Mouse (Mus musculus): Measurements from ENCODE around the gene Cd52. TPM values are rescaled to one million over a fixed set of nuclear protein-coding genes. Genes with fewer than 3 reads are reported as not detected.
A peak's percentile ranks its signal among the peaks of the same experiment; 100 is the strongest.

Gene Cd52
- polyA plus RNA-seq, 1 experiment from 2014 or later = 114 TPM

DNA sequence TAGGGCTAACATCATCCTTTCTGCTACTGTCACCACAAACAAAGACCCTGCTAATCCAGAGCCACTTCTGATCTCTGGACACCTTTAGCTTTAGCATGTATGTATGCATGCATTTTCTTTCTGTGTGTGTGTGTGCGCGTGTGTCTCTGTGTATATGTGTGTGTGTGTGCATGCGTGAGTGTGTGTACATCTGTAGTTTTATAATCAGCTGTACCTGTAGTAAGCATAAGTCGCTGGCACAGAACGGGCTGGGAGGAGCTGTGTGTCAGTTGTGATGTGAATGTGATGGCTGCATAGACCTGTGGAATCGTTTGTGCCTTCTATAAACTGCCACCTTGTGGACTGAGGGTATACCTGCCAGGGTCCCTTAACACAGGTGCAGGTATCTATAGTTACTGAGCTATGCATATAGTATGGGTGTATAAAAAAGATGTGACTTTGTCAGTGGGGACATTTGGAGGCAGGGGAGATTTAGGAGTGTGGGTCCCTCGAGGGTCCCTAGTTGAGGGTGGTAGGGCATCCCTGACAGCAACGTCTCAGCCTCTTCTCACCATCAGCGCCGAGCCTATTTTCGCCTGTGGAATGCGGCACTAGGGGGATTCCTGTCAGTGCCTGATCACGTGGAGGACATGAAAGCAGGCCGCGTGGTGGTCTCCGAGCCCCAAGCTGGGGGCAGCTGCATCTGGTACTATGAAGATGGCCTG is 4.2 kb downstream of the Cd52 start:
- no peak for DNase-seq
- H3K27ac ChIP-seq (ENCODE audit: low read depth) = no peak overlapping the region
- H3K9me3 ChIP-seq (ENCODE audit: low read length) = no peaks in the 10 kb centered on the region
- no peak for ATAC-seq
- H3K4me1 ChIP-seq (ENCODE audit: insufficient read depth) = 0 out of 2 replicates have a peak, but pooled peaks cover 4% of the 10 kb centered on the region
- no peak overlapping the region for H3K9ac ChIP-seq (replicated peaks)
- WGBS (ENCODE audit: insufficient replicate concordance) = 80% methylated on average over 16 of the region's 16 CpGs
- H3K4me2 ChIP-seq (ENCODE audit: low read depth, low read length) = no peak overlapping the region
- TF ChIP-seq CTCF (IDR thresholded peaks at IDR 0.05; ENCODE audit: low read depth) (no peak), EP300 (IDR thresholded peaks at IDR 0.05; ENCODE audit: low read depth) (no peak)
- no peak overlapping the region for H3K4me3 ChIP-seq (ENCODE audit: low read depth, low read length)
- H3K36me3 ChIP-seq (replicated peaks; ENCODE audit: insufficient read depth, low read length) = no peaks in the 10 kb centered on the region
- H3K27me3 ChIP-seq (ENCODE audit: insufficient read depth, low read length) = no peaks in the 10 kb centered on the region

DNA sequence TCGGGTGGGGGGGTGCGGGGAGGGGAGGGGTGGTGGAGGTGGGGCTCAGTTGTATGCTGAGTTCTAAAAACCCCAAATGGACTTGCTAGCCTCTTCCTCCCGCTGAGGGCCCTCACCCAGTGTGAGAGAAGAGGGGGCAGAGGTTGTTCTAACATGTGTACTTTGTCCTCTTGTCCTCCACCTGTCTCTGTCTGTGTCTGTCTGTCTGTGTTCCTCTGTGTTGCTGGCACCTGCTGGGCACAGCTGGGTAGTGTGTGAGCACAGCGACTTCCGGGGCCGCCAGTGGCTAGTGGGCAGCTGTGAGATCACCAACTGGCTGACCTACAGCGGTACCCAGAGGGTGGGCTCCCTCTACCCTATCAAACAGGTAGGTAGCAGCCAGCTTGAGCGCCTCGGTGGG is 5.9 kb downstream of the Cd52 start:
- DNase-seq (no peak), ATAC-seq (peak; percentile 76)
- 65% methylated on average over 9 of the region's 9 CpGs for WGBS (ENCODE audit: insufficient replicate concordance)
- Histone ChIP-seq H3K27me3 (ENCODE audit: insufficient read depth, low read length) (no peaks in the 10 kb centered on the region), H3K36me3 (replicated peaks; ENCODE audit: insufficient read depth, low read length) (no peaks in the 10 kb centered on the region), H3K9me3 (ENCODE audit: low read length) (0 out of 2 replicates have a peak, but pooled peaks cover 4% of the 10 kb centered on the region), H3K4me2 (ENCODE audit: low read depth, low read length) (no peak overlapping the region), H3K4me1 (ENCODE audit: insufficient read depth) (no peaks in the 10 kb centered on the region), H3K9ac (replicated peaks) (no peak overlapping the region), H3K27ac (ENCODE audit: low read depth) (no peak overlapping the region), H3K4me3 (ENCODE audit: low read depth, low read length) (no peak overlapping the region)
- TF ChIP-seq EP300 (IDR thresholded peaks at IDR 0.05; ENCODE audit: low read depth) (no peak), CTCF (IDR thresholded peaks at IDR 0.05; ENCODE audit: low read depth) (no peak)

DNA sequence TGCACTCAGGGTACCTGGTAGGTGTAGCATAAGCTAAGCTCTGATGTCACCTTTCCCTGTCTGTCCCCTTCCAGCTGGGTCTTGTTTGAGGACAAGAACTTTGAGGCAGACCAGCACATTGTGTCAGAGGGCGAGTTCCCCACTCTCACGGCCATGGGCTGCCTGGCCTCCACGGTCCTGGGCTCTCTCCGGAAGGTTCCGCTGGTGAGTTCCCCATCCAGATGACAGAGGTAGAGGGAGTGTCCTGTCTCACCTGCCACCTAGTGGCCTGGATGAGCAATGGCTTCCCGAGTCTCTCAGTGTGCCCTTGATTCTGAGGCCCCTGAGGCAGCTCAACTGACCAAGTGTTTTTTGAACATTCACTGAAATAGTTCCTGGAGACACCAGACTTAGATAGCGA is 7.5 kb downstream of the Cd52 start:
- H3K4me2 ChIP-seq (ENCODE audit: low read depth, low read length) = no peak overlapping the region
- TF ChIP-seq EP300 (IDR thresholded peaks at IDR 0.05; ENCODE audit: low read depth) (no peak), CTCF (IDR thresholded peaks at IDR 0.05; ENCODE audit: low read depth) (peak; percentile 91)
- no peak overlapping the region for H3K9ac ChIP-seq (replicated peaks)
- H3K27me3 ChIP-seq (ENCODE audit: insufficient read depth, low read length) = no peaks in the 10 kb centered on the region
- no peak overlapping the region for H3K27ac ChIP-seq (ENCODE audit: low read depth)
- peak; percentile 64 for ATAC-seq
- WGBS (ENCODE audit: insufficient replicate concordance) = 19% methylated on average over 7 of the region's 7 CpGs
- H3K4me1 ChIP-seq (ENCODE audit: insufficient read depth) = peaks cover under 1% of the 10 kb centered on the region
- peak; percentile 70 for DNase-seq
- H3K9me3 ChIP-seq (ENCODE audit: low read length) = 0 out of 2 replicates have a peak, but pooled peaks cover 4% of the 10 kb centered on the region
- H3K36me3 ChIP-seq (replicated peaks; ENCODE audit: insufficient read depth, low read length) = no peaks in the 10 kb centered on the region
- H3K4me3 ChIP-seq (ENCODE audit: low read depth, low read length) = no peak overlapping the region

DNA sequence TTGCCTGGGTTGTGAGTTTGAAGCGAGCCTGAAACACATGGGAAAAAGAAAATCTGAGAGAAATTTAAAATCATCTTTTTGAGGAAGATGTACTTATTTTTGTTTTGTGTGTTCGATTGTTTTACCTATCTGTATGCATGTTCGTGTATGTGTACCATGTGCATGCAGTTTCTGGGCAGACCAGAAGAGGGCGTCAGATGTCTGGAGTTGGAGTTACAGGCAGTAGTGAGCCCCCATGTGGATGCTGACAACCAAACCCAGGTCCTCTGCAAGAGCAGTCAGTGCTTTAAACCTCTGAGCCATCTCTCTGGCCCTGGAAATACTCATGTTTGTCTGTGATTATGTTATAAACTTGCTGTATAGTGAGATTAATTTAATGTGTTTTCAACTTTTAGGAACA is 9.9 kb downstream of the Cd52 start:
- DNase-seq (no peak), ATAC-seq (no peak)
- no peak overlapping the region for H3K4me3 ChIP-seq (ENCODE audit: low read depth, low read length)
- no peaks in the 10 kb centered on the region for H3K36me3 ChIP-seq (replicated peaks; ENCODE audit: insufficient read depth, low read length)
- H3K4me2 ChIP-seq (ENCODE audit: low read depth, low read length) = no peak overlapping the region
- TF ChIP-seq CTCF (IDR thresholded peaks at IDR 0.05; ENCODE audit: low read depth) (peak; percentile 33; the same call in 1 of the 2 replicates), EP300 (IDR thresholded peaks at IDR 0.05; ENCODE audit: low read depth) (no peak)
- peaks cover 13% of the 10 kb centered on the region for H3K4me1 ChIP-seq (ENCODE audit: insufficient read depth)
- H3K27ac ChIP-seq (ENCODE audit: low read depth) = no peak overlapping the region
- 0 out of 2 replicates have a peak, but pooled peaks cover 4% of the 10 kb centered on the region for H3K9me3 ChIP-seq (ENCODE audit: low read length)
- 83% methylated on average over 4 of the region's 4 CpGs for WGBS (ENCODE audit: insufficient replicate concordance)
- H3K9ac ChIP-seq (replicated peaks) = no peak overlapping the region
- H3K27me3 ChIP-seq (ENCODE audit: insufficient read depth, low read length) = no peaks in the 10 kb centered on the region

DNA sequence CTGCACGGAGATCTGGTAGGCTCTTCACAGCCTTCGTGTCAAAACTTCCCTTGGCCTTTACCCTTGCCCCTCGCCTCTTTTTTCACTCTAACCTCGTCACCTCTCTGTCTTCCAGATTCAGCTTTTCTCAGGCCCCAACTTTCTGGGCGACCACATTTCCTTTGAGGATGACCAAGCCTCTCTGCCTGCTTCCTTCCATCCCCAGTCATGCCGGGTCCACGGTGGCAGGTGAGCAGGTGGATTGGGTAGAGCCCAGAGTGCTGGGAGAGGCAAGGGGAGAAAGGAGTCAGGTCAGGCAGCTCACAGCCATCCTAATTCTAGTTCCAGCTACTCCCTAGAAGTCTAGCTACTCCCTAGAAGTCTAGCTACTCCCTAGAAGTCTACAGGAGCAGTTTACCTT is 12.4 kb downstream of the Cd52 start:
- Histone ChIP-seq H3K27me3 (ENCODE audit: insufficient read depth, low read length) (no peaks in the 10 kb centered on the region), H3K27ac (ENCODE audit: low read depth) (no peak overlapping the region), H3K4me3 (ENCODE audit: low read depth, low read length) (peak overlapping the region; percentile 45), H3K36me3 (replicated peaks; ENCODE audit: insufficient read depth, low read length) (no peaks in the 10 kb centered on the region), H3K4me2 (ENCODE audit: low read depth, low read length) (peak overlapping the region; percentile 74), H3K4me1 (ENCODE audit: insufficient read depth) (peaks cover 13% of the 10 kb centered on the region), H3K9me3 (ENCODE audit: low read length) (0 out of 2 replicates have a peak, but pooled peaks cover 4% of the 10 kb centered on the region), H3K9ac (replicated peaks) (no peak overlapping the region)
- 10% methylated on average over 7 of the region's 7 CpGs for WGBS (ENCODE audit: insufficient replicate concordance)
- no peak for TF ChIP-seq CTCF (IDR thresholded peaks at IDR 0.05; ENCODE audit: low read depth)
- TF ChIP-seq EP300 (IDR thresholded peaks at IDR 0.05; ENCODE audit: low read depth) = no peak
- ATAC-seq = no peak
- DNase-seq = no peak

DNA sequence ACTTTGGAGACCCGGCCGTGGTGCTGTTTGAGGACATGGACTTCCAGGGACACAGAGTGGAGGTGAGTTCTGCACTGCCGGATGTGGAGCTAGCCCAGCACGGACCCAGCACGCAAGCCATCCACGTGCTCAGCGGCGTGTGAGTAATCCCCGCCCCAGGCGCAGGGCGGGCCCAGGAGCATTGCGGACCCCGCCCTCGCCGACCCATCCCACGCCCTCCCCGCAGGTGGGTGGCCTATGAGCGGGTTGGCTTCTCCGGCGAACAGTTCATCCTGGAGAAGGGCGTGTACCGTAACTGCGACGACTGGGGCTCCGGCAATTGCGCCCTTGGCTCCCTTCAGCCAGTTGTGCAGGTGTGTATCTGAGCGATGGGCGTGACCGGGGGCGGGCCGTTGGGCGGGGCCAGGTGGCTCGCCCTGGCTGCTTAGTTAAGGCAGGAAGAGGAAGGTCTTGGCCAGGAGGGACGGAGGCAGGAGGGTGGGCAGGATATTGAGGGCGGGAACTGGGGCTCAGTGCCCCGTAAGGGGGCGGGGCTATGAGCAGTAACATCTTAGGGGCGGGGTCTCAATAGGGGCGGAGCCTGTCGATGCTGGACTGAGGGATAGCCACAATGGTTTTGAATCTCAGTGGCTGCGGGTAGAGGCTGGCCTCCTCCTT is 13.0 kb downstream of the Cd52 start:
- TF ChIP-seq CTCF (IDR thresholded peaks at IDR 0.05; ENCODE audit: low read depth) = no peak
- TF ChIP-seq EP300 (IDR thresholded peaks at IDR 0.05; ENCODE audit: low read depth) = no peak
- no peak overlapping the region for H3K27ac ChIP-seq (ENCODE audit: low read depth)
- peak overlapping the region; percentile 45 for H3K4me3 ChIP-seq (ENCODE audit: low read depth, low read length)
- peak overlapping the region; percentile 74 for H3K4me2 ChIP-seq (ENCODE audit: low read depth, low read length)
- H3K9ac ChIP-seq (replicated peaks) = no peak overlapping the region
- peaks cover 13% of the 10 kb centered on the region for H3K4me1 ChIP-seq (ENCODE audit: insufficient read depth)
- WGBS (ENCODE audit: insufficient replicate concordance) = under 1% methylated on average over 39 of the region's 41 CpGs
- ATAC-seq (peak; percentile 90), DNase-seq (peak; percentile 89)
- H3K9me3 ChIP-seq (ENCODE audit: low read length) = 0 out of 2 replicates have a peak, but pooled peaks cover 4% of the 10 kb centered on the region
- H3K36me3 ChIP-seq (replicated peaks; ENCODE audit: insufficient read depth, low read length) = no peaks in the 10 kb centered on the region
- H3K27me3 ChIP-seq (ENCODE audit: insufficient read depth, low read length) = no peaks in the 10 kb centered on the region

Measured in liver, postnatal 0 days (tissue).